Mouse (Mus musculus) liver, postnatal 0 days (tissue): Measurements from ENCODE around the gene Plcb2. TPM values are rescaled to one million over a fixed set of nuclear protein-coding genes. Genes with fewer than 3 reads are reported as not detected.
A peak's percentile ranks its signal among the peaks of the same experiment; 100 is the strongest.

Source experiments
- ATAC-seq: fragments of 200-750 bp; cut with Nextera tagmentation; 2 replicates; pipeline ENCODE4 v1.8.0; 2017; ENCODE audit warnings: mild to moderate bottlenecking, moderate library complexity
- DNase-seq: peaks from one replicate; pipeline ENCODE4 v3.0.0-alpha.2; 2016
- H3K27ac ChIP-seq: fragments of 300-500 bp; sonication (generic); 2 replicates; pipeline ENCODE4 v1.5.1; 2014; ENCODE audit warnings: antibody characterized with exemption, moderate library complexity, mild to moderate bottlenecking, low read depth
- H3K27me3 ChIP-seq: fragments of 300-500 bp; sonication (generic); 2 replicates; pipeline ENCODE4 v1.6.1; 2014; ENCODE audit warnings: low read length, control low read depth, mixed read lengths; ENCODE audit not compliant: insufficient read depth
- H3K36me3 ChIP-seq: fragments of 300-500 bp; sonication (generic); replicated peaks from 2 replicates; pipeline ENCODE4 v1.6.1; 2014; ENCODE audit warnings: mild to moderate bottlenecking, control low read depth, low read length, moderate library complexity, mixed read lengths; ENCODE audit not compliant: insufficient read depth
- H3K4me1 ChIP-seq: fragments of 300-500 bp; sonication (generic); 2 replicates; pipeline ENCODE4 v1.6.1; 2014; ENCODE audit warnings: antibody characterized with exemption, mild to moderate bottlenecking, control low read depth; ENCODE audit not compliant: insufficient read depth
- H3K4me2 ChIP-seq: fragments of 300-500 bp; sonication (generic); 2 replicates; pipeline ENCODE4 v1.6.1; 2014; ENCODE audit warnings: low read depth, mild to moderate bottlenecking, low read length, moderate library complexity, mixed read lengths
- H3K4me3 ChIP-seq: fragments of 300-500 bp; sonication (generic); 2 replicates; pipeline ENCODE4 v1.5.1; 2014; ENCODE audit warnings: low read depth, low read length
- H3K9ac ChIP-seq: fragments of 300-500 bp; sonication (generic); replicated peaks from 2 replicates; pipeline ENCODE4 v1.6.1; 2014; ENCODE audit warnings: mild to moderate bottlenecking, moderate library complexity
- H3K9me3 ChIP-seq: fragments of 300-500 bp; sonication (generic); 2 replicates; pipeline ENCODE4 v1.6.1; 2016; ENCODE audit warnings: mild to moderate bottlenecking, control low read depth, low read length, mixed read lengths
- CTCF ChIP-seq: sonication (generic); IDR thresholded peaks from 2 replicates; pipeline ENCODE4 v1.5.1; 2016; ENCODE audit warnings: antibody characterized with exemption, low read depth
- EP300 ChIP-seq: IDR thresholded peaks from 2 replicates; pipeline ENCODE4 v1.6.1; 2016; ENCODE audit warnings: antibody characterized with exemption, low read depth, mild to moderate bottlenecking
- WGBS: fragments of 180-500 bp; shearing (Covaris S2); extraction: QIAGEN DNeasy Blood & Tissue Kit; methylation state at CpG from one replicate; pipeline ENCODE4 v1.1.7; 2014; ENCODE audit not compliant: insufficient replicate concordance; 5-methylcytosine and 5-hydroxymethylcytosine counted together
- polyA plus RNA-seq: library from polyadenylated mRNA; unstranded; fragments of >200 nt; fragmentation: Nextera tagmentation; extraction: Ambion mirVana; gene quantifications from 2 replicates; pipeline ENCODE4 v1.2.1, GENCODE M21; 2015

Gene Plcb2
- polyA plus RNA-seq, 1 experiment from 2014 or later = 1.9 TPM

DNA sequence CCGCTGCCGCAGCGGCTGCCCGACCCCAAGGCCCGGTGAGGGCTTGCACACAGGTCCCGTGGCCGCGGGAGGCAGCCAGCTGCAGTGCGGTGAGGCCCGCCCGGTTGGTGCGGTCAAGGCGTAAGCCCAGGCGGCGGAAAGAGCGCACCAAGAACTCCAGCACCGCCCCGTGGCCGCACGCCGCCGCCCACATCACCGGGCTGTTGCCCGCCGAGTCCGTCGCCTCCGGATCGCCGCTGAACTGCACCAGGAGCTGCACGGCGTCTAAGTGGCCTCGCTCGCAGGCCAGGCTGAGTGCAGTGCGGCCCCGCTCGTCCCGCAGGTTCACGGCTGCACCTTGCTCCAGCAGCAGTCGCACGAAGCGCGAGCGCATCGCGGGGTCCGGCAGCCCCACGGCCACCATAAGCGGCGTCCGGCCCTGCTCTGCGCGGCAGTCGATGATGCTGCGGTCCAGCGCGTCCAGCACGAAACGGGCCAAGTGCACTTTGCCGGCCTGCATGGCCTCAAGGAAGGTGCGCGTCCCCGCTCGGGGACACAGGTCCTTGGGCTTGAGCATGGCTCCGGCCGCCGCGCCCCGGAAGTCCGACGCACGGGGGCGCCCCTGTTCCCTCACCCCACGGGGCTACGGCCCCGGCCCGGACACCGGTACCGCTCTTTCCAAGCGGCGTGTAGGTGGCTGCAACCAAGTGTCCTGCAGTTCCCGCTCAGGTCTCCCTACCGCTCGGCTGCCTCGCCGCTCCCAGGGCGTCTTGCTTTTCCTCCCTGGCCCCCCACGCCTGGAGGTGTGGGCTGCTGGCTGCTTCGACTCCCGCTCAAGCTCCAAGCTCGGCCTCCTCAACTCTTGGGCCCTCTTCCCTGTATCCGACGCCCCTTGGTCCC, 25.1 kb downstream of the Plcb2 start:
- Histone ChIP-seq H3K4me2 (peak overlapping the region; percentile 82), H3K9me3 (no peaks in the 10 kb centered on the region), H3K36me3 (no peaks in the 10 kb centered on the region), H3K4me3 (peak overlapping the region; percentile 54), H3K27ac (no peak overlapping the region), H3K4me1 (peaks cover 28% of the 10 kb centered on the region), H3K27me3 (peaks cover 84% of the 10 kb centered on the region), H3K9ac (no peak overlapping the region; the same call in 1 of the 2 replicates)
- ATAC-seq (peak; percentile 28), DNase-seq (peak; percentile 54)
- TF ChIP-seq EP300 (no peak), CTCF (peak; percentile 41)
- under 1% methylated on average over 82 of the region's 93 CpGs for WGBS

DNA sequence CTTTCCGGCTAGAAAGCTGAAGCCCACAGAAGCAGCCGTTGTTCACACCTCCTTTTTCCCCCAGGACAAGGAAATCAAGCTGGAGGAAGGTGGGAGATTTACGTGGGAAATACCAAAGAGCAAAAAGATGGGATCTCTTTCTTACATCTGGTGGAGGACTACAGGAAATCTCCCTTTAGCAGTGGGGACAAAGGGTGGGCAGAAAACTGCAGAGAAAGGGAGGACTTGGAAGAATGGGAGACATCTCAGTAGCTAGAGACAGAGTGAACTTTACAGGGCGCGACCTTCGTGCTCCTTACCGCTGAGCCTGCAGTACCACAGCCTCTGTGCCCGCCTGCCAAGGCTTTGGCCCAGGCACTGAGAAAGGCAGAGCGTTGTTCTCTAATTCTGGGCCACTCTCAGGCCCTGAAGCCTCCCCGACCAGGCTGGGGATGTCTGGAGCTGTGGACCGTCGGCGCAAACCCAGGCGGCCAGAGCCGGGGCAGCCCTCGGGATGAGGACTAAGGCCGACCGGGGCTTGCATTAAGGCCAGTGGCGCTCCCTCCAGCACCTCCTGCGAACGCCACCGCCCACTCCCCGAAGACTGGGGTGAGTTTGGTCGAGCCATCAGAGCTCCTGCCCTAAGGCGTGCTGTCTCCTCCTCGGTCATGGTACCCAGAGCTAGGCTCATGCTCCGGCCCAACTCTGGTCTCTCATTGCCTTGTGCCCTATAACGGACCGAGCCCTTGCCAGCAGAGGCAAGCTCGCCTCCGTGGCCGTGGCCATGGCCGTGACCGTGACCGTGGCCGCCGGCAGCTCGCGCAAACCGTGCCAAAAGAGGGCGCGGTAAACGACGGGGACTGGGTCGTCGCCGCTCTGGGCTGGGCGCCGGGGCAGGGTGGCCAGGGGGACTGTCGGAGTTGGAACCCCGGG, 26.0 kb downstream of the Plcb2 start:
- Histone ChIP-seq H3K4me1 (peaks cover 35% of the 10 kb centered on the region), H3K4me3 (peak overlapping the region; percentile 54), H3K27me3 (peaks cover 76% of the 10 kb centered on the region), H3K27ac (no peak overlapping the region), H3K9ac (no peak overlapping the region), H3K9me3 (no peaks in the 10 kb centered on the region), H3K36me3 (no peaks in the 10 kb centered on the region), H3K4me2 (peak overlapping the region; percentile 82)
- TF ChIP-seq CTCF = no peak
- TF ChIP-seq EP300 = no peak
- ATAC-seq (peak; percentile 11; the same call in 1 of the 2 replicates), DNase-seq (no peak)
- 11% methylated on average over 50 of the region's 51 CpGs for WGBS

DNA sequence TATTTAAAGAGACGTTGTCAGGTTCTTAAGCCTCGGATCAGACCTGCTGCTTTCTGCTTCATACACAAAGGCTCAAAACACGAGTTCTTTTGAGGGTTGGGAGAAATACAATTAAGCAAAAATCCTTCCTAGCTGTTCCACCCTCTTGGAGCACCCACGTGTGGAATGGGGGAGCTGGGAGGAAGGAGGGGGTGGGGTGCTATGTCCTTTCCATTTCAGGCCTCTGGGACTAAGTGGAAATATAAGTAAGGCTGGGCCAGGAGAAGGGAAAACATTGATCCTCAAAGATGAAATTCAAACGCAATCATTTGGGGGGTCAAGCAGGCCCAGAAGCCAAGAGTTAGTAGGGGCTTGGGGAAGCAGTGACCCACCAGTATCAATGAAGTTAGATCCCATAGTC, 27.1 kb downstream of the Plcb2 start:
- TF ChIP-seq EP300 (no peak), CTCF (no peak)
- Histone ChIP-seq H3K4me1 (peaks cover 43% of the 10 kb centered on the region), H3K27ac (no peak overlapping the region), H3K4me3 (no peak overlapping the region), H3K36me3 (no peaks in the 10 kb centered on the region), H3K4me2 (no peak overlapping the region), H3K9me3 (no peaks in the 10 kb centered on the region), H3K27me3 (peaks cover 65% of the 10 kb centered on the region), H3K9ac (no peak overlapping the region)
- DNase-seq (no peak), ATAC-seq (no peak)
- 19% methylated on average over 5 of the region's 5 CpGs for WGBS

DNA sequence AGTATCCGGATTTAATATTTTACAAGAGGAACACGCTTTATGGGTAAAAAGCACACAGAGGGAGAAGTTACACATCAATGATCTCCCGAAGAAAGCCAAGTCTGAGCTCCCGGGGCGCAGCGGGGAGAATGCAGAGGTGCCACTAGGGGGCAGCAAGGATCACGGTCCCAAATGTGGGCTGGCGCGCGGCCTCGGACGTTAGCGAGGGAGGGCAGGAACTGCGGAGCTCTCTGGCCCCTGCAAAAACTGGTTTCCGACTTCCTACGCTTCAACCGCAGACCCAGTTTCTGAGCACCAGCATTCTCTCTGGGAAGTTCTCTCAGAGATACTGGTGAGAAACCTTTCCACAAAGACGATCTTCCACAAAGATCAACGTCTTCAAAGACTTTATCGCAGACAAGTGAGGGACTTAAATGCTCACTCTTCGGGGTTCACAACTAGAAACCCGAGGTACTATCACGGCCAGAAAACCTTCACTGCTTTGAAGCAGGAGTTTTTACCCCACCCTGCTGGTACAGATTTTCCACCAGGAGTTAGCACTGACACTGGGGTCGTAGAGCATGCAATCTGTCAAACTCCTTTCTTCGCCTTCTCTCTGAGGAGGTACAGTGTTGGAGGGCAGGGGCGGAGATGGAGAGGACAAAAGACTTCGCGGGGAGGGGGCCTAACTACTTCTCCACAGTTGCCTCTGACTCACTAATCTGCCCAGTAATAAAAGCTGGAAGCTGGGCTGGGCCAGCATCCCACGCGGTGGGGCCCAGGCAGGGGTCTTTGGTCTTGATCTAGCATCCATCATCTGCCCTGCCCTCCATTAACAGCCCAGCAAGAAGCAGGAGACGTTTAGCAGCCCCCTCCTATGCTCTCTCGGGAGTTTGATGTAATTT, 27.8 kb downstream of the Plcb2 start:
- H3K9ac ChIP-seq = no peak overlapping the region; the same call in 1 of the 2 replicates
- no peaks in the 10 kb centered on the region for H3K9me3 ChIP-seq
- ATAC-seq = peak; percentile 48; the same call in 1 of the 2 replicates
- 3% methylated on average over 32 of the region's 32 CpGs for WGBS
- peak; percentile 88 for DNase-seq
- H3K4me3 ChIP-seq = peak overlapping the region; percentile 19
- H3K27ac ChIP-seq = no peak overlapping the region
- H3K4me1 ChIP-seq = peaks cover 47% of the 10 kb centered on the region
- peak overlapping the region; percentile 65 for H3K4me2 ChIP-seq
- peaks cover 58% of the 10 kb centered on the region for H3K27me3 ChIP-seq
- TF ChIP-seq EP300 (no peak), CTCF (peak; percentile 95)
- no peaks in the 10 kb centered on the region for H3K36me3 ChIP-seq

DNA sequence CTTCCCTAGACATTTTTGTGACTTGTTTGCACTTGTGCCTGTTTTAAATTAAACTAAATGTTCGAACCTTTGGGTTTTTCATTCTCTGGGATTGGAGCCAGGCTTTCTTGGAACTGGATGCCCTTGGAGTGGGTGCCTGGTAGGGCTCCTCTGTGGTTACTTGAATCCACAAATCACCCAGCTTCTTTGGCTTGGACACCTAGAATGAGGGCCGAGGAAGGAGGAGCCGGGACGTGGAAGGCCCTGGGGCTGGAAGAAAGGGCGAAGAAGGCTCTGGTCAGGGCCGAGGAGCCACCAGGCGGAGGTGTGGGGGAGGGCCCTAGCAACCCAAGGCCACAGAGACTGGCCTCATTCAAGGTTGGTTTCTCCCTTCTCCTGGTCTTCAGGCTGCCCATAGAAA, 30.3 kb downstream of the Plcb2 start:
- H3K4me2 ChIP-seq = no peak overlapping the region
- no peaks in the 10 kb centered on the region for H3K36me3 ChIP-seq
- no peaks in the 10 kb centered on the region for H3K9me3 ChIP-seq
- H3K4me3 ChIP-seq = no peak overlapping the region
- peaks cover 38% of the 10 kb centered on the region for H3K27me3 ChIP-seq
- TF ChIP-seq CTCF (no peak), EP300 (no peak)
- no peak for DNase-seq
- peaks cover 34% of the 10 kb centered on the region for H3K4me1 ChIP-seq
- no peak overlapping the region for H3K9ac ChIP-seq
- ATAC-seq = no peak
- 60% methylated on average over 7 of the region's 7 CpGs for WGBS
- no peak overlapping the region for H3K27ac ChIP-seq
